Mouse (Mus musculus) embryonic stem cell, embryonic (primary cell): ENCODE results near the gene Rassf3.

Experiments
- CTCF ChIA-PET, 4 experiments: fragments of 300-600 bp in 2 of 4; fragments of 350-600 bp in 2 of 4; sonication (Branson Sonifier 250); formaldehyde crosslinking; loops; one replicate each; lab custom pipeline; 2022; ENCODE audit warnings: inconsistent platforms in 2 of 4; lab: Charles Lee
- POLR2A ChIA-PET, 4 experiments: fragments of 300-600 bp in 2 of 4; fragments of 350-600 bp in 2 of 4; sonication (Branson Sonifier 250); formaldehyde crosslinking; loops; one replicate each; lab custom pipeline; 2022; ENCODE audit warnings: antibody characterized with exemption in 4 of 4, inconsistent platforms in 1 of 4; lab: Charles Lee

Rassf3 gene

GRCm38 (mm10) chr10:121454708-121455475 is 21.3 kb downstream of the Rassf3 start:
- POLR2A ChIA-PET, result interaction anchor here in 3 of 4 experiments (0.6 to 2.0 kb wide), 15 partner anchors 9 to 642 kb away, joined by 3 to 16 read pairs (median 4); partner anchors contain the start of genes Rassf3 (in 2 of the 3) and Rxylt1 (in 1 of the 3)
- CTCF ChIA-PET, result interaction anchor here (0.6 to 2.2 kb wide), 7 partner anchors 20 to 45 kb away, joined by 3 to 8 read pairs (median 5); no protein-coding TSS in a partner anchor

GRCm38 (mm10) chr10:121454033-121454432 is 22.1 kb downstream of the Rassf3 start:
- ChIA-PET POLR2A (interaction anchor here in 3 of 4 experiments (0.6 to 1.8 kb wide), 5 partner anchors 8 to 177 kb away, joined by 3 to 16 read pairs (median 4); partner anchors contain the start of gene Rassf3 (in 2 of the 3)), CTCF (interaction anchor here (0.5 to 1.6 kb wide), 6 partner anchors 21 to 320 kb away, joined by 3 to 8 read pairs (median 5); no protein-coding TSS in a partner anchor)

- POLR2A ChIA-PET, result interaction anchor here in 1 of 4 experiments (1.0 kb wide), 1 partner anchor 10 kb away, joined by 3 read pairs; no protein-coding TSS in a partner anchor
- CTCF ChIA-PET, result no interaction called here
These were observed 30.3 kb downstream of the Rassf3 start for GRCm38 (mm10) chr10:121445808-121446207.

- ChIA-PET CTCF (interaction anchor here in 3 of 4 experiments (0.6 to 2.1 kb wide), 4 partner anchors 17 to 107 kb away, joined by 6 to 9 read pairs (median 7); no protein-coding TSS in a partner anchor), POLR2A (interaction anchor here in 3 of 4 experiments (0.5 to 0.6 kb wide), 5 partner anchors 11 to 134 kb away, joined by 3 to 7 read pairs (median 3); no protein-coding TSS in a partner anchor)
These were observed 31.9 kb downstream of the Rassf3 start for GRCm38 (mm10) chr10:121444198-121444597.

GRCm38 (mm10) chr10:121443791-121444190 is 32.4 kb downstream of the Rassf3 start:
- POLR2A ChIA-PET, result interaction anchor here in 1 of 4 experiments (0.5 kb wide), 1 partner anchor 18 kb away, joined by 5 read pairs; no protein-coding TSS in a partner anchor

GRCm38 (mm10) chr10:121439310-121439731 is 36.8 kb downstream of the Rassf3 start:
- ChIA-PET POLR2A (interaction anchor here in 2 of 4 experiments (0.7 to 0.9 kb wide), 3 partner anchors 11 to 37 kb away, joined by 3 to 5 read pairs (median 3); partner anchors contain the start of gene Rassf3 (in 1 of the 2)), CTCF (interaction anchor here in 2 of 4 experiments (0.6 to 0.8 kb wide), 3 partner anchors 30 to 1144 kb away, joined by 3 to 4 read pairs (median 4); no protein-coding TSS in a partner anchor)

More at GRCm38 (mm10) chr10:121443791-121444190, 32.4 kb downstream of the Rassf3 start:
- CTCF ChIA-PET, result interaction anchor here (0.6 to 2.1 kb wide), 4 partner anchors 16 to 34 kb away, joined by 3 to 9 read pairs (median 5); no protein-coding TSS in a partner anchor

- CTCF ChIA-PET, result no interaction called here
These were observed 38.0 kb downstream of the Rassf3 start for GRCm38 (mm10) chr10:121438109-121438508.

GRCm38 (mm10) chr10:121436693-121437092 is 39.5 kb downstream of the Rassf3 start:
- POLR2A ChIA-PET, result interaction anchor here in 1 of 4 experiments (1.8 kb wide), 1 partner anchor 9 kb away, joined by 5 read pairs; no protein-coding TSS in a partner anchor
- CTCF ChIA-PET, result interaction anchor here in 1 of 4 experiments (0.6 kb wide), 1 partner anchor 20 kb away, joined by 3 read pairs; no protein-coding TSS in a partner anchor

More at GRCm38 (mm10) chr10:121438109-121438508, 38.0 kb downstream of the Rassf3 start:
- POLR2A ChIA-PET, result no interaction called here

- POLR2A ChIA-PET, result interaction anchor here in 1 of 4 experiments (1.8 kb wide), 1 partner anchor 8 kb away, joined by 5 read pairs; no protein-coding TSS in a partner anchor
These were observed 39.9 kb downstream of the Rassf3 start for GRCm38 (mm10) chr10:121436258-121436645.

GRCm38 (mm10) chr10:121435546-121436257 is 40.4 kb downstream of the Rassf3 start:
- CTCF ChIA-PET, result interaction anchor here in 1 of 4 experiments (1.0 kb wide), 1 partner anchor 8 kb away, joined by 3 read pairs; no protein-coding TSS in a partner anchor
- POLR2A ChIA-PET, result interaction anchor here in 2 of 4 experiments (0.6 to 1.8 kb wide), 2 partner anchors 8 to 64 kb away, joined by 3 to 5 read pairs; no protein-coding TSS in a partner anchor

More at GRCm38 (mm10) chr10:121436258-121436645, 39.9 kb downstream of the Rassf3 start:
- CTCF ChIA-PET, result no interaction called here

- POLR2A ChIA-PET, result interaction anchor here in 1 of 4 experiments (0.9 kb wide), 1 partner anchor 66 kb away, joined by 3 read pairs; no protein-coding TSS in a partner anchor
These were observed 41.6 kb downstream of the Rassf3 start for GRCm38 (mm10) chr10:121434441-121435103.

DNA sequence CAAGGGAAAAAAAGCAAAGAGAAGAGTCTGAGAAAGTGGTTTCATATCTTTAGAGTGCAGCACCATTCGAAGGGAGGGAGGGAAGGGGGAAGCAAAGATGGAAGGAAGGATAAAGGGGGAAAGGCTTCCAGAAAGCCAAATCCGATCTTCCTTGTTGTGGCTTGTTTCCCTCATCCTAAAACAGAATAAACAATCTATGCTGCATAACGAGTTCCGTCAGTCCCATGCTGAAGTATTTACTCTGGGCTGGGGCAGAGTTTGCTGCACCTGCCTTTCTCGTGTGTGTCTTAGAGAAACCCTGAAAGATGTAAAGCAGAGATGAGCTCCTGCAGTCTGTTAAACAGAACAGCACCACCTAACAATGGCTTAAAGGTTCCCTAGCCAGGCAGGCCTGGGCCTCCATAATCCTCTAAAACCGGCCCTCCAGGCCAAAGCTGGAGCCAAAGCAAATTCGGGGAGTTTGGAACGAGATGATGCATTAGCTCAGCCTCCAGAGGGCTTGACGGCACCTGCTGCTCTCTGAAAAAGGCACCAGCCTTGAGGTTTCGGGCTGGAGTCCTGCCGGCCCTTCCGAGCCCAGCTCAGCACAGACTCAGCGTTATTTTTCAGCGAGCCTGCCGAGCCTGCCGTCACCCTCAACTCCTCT is 43.4 kb downstream of the Rassf3 start:
- ChIA-PET POLR2A (interaction anchor here in 1 of 4 experiments (1.4 to 1.5 kb wide), 3 partner anchors 12 to 30 kb away, joined by 3 to 4 read pairs (median 3); no protein-coding TSS in a partner anchor), CTCF (interaction anchor here in 2 of 4 experiments (0.6 to 1.4 kb wide), 2 partner anchors 13 kb away, joined by 4 to 6 read pairs; no protein-coding TSS in a partner anchor)

More at GRCm38 (mm10) chr10:121434441-121435103, 41.6 kb downstream of the Rassf3 start:
- CTCF ChIA-PET, result interaction anchor here in 2 of 4 experiments (0.8 to 1.0 kb wide), 2 partner anchors 48 to 61 kb away, joined by 3 to 24 read pairs; no protein-coding TSS in a partner anchor

- POLR2A ChIA-PET, result interaction anchor here in 1 of 4 experiments (1.4 to 1.5 kb wide), 2 partner anchors 12 to 23 kb away, joined by 3 to 4 read pairs; no protein-coding TSS in a partner anchor
- CTCF ChIA-PET, result interaction anchor here in 1 of 4 experiments (1.4 kb wide), 1 partner anchor 12 kb away, joined by 4 read pairs; no protein-coding TSS in a partner anchor
These were observed 44.0 kb downstream of the Rassf3 start for GRCm38 (mm10) chr10:121432041-121432634.

DNA sequence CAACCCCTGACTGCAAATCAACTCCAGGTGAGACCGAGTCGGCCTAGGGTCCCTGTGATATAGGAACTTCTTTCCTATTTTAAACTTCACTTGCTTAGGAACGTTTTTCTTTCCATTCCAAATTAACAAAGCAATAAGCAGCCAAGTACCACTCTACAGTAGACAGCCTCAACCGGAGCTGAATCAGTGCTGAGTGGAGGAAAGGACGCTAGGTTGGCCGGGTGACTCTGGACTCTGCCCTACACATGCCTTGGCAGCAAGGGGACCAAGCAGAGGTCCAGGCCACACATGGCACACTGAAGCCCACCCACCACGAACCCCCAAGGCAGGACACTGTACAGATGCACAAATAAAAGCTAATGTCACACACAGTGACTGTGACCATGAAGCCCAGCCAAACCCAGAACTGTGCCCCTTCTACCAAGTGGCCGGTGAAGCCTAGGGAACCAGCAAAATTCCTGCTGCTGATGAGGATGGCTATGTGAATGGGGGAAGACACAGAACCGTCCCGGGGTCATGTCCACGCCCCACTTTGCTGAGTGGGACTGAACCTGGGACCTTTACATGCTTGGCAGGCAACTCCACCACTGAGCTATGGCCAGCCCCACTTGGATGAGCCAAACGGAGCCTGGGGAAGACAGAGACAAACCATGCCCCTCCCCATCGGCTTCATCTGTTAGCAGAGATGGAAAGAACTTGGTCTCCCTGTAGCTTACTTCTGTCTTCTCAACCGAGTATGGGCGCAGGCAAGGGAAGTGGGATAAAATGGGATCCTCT is 45.2 kb downstream of the Rassf3 start:
- POLR2A ChIA-PET, result interaction anchor here in 3 of 4 experiments (0.7 to 1.4 kb wide), 5 partner anchors 20 to 65 kb away, joined by 3 to 4 read pairs (median 3); no protein-coding TSS in a partner anchor
- CTCF ChIA-PET, result no interaction called here
